Mouse (Mus musculus) left cerebral cortex, postnatal 14 days (tissue): ENCODE measurements around the gene Mtrex. TPM values are rescaled to one million over a fixed set of nuclear protein-coding genes. Genes with fewer than 3 reads are reported as not detected.
A peak's percentile ranks its signal among the peaks of the same experiment; 100 is the strongest.

ENCODE experiments used
- DNase-seq, 2 experiments: peaks; one replicate each; pipeline ENCODE4 v3.0.0; 2021 to 2022; ENCODE audit warnings: low spot score in 2 of 2, mixed read lengths in 1 of 2
- intact Hi-C: fragments of 180-260 bp; cut with DNase I; formaldehyde crosslinking; loops from one replicate; pipeline ENCODE4 v1.15.1; 2025
- long read RNA-seq, 2 experiments: library from polyadenylated mRNA; stranded (forward); transcript quantifications; one replicate each; pipeline ENCODE4 v2.0.0; 2021
- total RNA-seq, 2 experiments: library from RNA; stranded (reverse); gene quantifications; 2 replicates each; pipeline ENCODE4 v1.2.3; 2021

Mtrex gene
- 10 to 100 TPM; 40.6 to 41.6 TPM for total RNA-seq
- long read RNA-seq, experiment 1, transcript Mtrex-201 (27 exons, 3,689 nt) = major isoform, 40 of 44 reads
- long read RNA-seq, experiment 1, partial matches to known transcripts = 4 of 44 reads
- long read RNA-seq, experiment 1, other reads (novel, unspliced or antisense) = 0 of 44 reads
- long read RNA-seq, experiment 2, transcript Mtrex-201 (27 exons, 3,689 nt) = major isoform, 25 of 30 reads
- long read RNA-seq, experiment 2, partial matches to known transcripts = 3 of 30 reads
- long read RNA-seq, experiment 2, other reads (novel, unspliced or antisense) = 2 of 30 reads

DNA sequence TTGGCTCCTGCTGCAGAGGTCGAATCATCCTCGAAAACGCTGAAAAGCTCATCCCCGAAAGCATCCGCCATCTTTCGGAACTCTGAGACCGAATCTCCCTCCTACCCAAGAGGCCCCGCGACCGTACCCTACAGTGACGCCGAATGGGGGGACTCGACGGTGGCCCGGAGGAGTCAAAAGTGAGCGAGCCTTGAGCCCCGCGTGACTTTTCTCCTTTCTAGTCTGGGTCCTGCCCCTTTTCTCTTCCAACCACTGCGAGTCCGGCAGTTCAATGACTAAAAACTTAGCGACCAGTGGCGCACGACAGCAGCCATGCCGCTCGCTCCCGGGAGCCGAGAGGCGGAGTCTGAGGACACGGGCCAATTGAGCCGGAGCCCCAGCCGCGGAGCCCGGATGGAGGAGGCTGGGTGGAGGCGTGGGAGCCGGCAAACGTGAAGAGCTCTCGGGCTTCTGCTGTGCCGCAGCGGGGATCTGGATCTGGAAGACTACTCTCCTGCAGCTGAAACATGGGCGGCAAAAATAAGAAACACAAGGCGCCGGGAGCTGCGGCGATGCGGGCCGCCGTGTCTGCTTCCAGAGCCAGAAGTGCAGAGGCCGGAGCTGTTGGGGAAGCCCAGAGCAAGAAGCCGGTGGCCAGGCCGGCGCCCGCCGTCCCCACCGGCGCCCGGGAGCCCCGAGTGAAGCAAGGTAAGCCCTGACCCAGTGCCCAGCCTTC lies at the start of gene Mtrex, which contains the start of gene Dhx29:
Gene Mtrex (minus strand): TSS at position 112 of the 715 bp plus-strand sequence.
Gene Dhx29 (plus strand): TSS at position 168 of the 715 bp plus-strand sequence.
- DNase-seq = peak; percentile 99
- intact Hi-C loops = loop anchor here (10.0 kb wide), 1 partner anchor 107 kb away; the partner anchor contains the start of gene Cdc20b

DNA sequence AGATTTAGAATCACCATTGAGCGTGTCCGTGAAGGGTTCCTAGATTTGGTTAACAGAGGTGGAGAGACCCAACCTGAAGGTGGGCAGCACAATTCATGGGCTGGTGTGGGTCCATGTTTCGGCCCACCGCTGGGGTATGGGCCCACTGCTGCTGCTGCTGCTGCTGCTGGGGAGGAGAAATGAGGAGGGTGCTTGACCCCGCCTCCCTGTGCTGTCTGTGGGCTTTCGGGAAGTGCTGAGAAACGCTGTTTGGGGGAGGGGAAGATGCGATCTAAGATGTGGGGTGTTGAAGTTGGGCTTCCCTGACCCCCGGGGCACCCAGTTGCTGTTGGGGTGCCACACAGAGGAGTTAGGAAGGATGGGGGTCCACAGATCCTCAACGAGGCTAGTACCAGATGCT lies 49.5 kb upstream of the Mtrex start:
- intact Hi-C loops = no loop called here
- DNase-seq = no peak

DNA sequence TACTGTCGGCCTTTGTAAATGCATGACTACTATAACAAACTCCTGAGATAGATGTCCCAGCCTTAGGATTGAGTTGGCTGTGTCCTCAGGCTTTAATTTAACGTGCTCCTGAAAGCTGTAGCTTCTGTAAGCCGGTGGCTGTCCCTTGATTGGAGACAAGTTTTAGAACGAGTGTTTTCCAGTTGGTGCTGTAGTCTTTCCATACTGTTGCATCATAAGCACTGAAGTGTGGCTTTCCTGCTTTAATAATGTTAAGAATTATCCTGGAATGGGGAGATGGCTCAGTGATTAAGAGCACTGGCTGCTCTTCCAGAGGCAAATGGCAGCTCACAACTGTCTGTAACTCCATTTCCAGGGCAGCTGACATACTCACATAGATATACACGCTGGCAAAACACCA lies 40.1 kb upstream of the Mtrex start:
- intact Hi-C loops = no loop called here
- no peak for DNase-seq

DNA sequence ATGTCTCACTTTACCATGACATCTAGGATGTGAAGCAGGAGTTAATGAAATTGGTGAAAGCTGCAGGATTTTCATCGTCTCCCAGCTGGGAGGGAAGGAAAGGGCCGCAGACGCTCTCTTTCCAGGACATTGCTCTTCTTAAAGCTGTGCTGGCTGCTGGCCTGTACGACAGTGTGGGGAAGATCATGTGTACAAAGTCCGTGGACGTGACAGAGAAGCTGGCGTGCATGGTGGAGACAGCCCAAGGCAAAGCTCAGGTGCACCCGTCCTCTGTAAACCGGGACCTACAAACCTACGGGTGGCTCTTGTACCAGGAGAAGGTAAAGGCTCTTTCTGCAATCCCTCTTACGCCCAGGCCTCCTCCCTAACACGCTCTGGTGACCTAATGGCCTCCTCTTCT lies 37.2 kb upstream of the Mtrex start:
- intact Hi-C loops = no loop called here
- DNase-seq = no peak

DNA sequence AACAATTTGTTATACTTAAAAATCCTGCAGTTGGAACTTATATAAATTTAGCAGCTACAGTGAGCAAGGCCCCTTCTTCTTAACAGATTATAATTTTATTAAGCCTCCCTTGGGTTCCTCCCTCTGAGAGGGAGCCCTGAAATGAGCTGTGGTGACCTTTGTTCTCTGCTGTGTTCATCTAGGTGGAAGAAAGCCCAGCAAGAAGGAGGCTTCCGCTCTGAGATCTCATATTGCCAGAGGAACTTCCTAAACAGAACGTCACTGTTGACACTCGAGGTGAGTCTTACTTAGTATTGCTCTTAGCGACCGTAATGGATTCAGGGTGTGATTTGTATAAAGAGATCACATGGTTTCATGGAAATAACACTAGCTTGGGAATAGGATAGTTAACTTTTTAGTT lies 35.9 kb upstream of the Mtrex start:
- DNase-seq = no peak
- intact Hi-C loops = no loop called here

DNA sequence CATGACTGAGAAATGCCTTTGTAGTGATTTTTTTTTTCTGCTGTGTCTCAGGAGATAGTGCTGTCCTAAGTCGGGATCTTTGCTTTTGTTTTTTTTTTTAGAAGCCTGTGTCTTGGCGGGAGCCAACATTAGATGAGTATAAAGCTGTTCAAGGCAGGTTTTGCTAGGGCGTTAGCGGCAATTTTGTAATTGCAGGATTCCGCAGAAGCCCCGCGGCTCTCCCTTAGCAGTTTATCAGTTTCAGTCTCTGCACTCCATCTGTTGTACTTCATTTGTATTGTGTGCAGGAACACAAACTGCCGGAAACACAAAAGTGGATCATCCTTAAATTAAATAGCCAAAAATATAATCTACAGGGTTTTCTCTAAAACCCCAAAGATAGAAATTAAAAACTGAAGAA lies 26.9 kb upstream of the Mtrex start:
- peak in 1 of 2 experiments; percentile 16 for DNase-seq
- intact Hi-C loops = no loop called here

DNA sequence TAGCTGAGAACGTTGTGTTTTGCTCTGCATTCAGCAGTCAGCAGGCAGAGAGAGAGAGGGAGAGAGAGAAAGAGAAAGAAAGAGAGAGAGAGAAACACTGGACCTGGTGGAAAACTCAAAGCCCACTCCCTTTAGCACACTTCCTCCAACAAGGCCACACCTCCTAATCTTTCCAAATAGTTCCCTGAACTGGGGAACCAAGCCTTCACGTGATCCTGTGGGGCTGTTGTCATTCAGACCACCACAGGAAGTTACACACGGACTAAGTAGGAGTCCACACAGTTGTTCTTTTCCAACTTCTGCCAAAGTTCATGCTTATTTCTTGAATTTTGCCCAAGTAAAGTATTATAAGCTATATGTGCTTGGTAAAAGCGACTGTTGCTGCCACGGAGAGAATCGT lies 18.7 kb upstream of the Mtrex start:
- DNase-seq = no peak
- intact Hi-C loops = no loop called here

DNA sequence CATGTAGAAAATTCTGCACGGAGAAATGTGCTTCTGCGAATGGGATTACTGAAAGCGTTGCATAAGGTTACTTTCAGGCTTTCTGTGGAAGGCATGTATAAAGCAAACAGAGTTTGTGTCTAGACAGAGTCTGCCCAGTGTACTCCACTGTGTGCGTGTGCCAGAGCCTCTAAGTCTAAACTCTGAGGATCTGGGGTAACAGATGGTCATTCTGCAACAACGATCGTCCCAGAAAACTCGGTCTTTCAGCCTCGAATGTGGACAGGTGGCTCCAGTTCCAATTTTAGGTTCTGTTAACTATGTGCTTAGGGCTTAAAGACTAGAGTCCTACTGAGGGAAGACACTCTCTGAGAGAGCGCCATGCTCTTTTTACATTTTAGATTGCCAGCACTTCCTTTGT lies 18.1 kb upstream of the Mtrex start:
- intact Hi-C loops = no loop called here
- peak; percentile 19 to 38 for DNase-seq

DNA sequence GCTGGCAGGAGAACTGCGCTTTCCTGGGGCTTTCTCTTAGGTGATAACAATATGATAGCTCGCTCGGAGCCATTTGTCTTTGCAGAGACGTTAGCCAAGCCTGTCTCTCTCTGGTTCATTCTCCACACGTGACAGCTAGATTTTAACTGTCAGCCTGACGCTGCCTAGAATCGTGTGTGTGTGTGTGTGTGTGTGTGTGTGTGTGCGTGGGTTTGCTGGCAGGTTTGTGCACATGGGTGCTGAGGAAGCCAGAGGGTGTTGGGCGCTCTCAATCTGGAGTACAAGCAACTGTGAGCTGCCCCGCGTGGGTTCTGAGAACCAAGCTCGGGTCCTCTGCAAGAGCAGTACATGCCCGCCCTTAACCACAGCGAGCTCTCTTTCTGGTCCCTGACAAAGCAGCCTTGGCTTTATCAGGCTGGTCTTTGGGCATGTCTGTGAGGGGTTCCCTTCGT lies 14.7 kb upstream of the Mtrex start:
- DNase-seq = peak; percentile 26 to 56
- intact Hi-C loops = no loop called here

DNA sequence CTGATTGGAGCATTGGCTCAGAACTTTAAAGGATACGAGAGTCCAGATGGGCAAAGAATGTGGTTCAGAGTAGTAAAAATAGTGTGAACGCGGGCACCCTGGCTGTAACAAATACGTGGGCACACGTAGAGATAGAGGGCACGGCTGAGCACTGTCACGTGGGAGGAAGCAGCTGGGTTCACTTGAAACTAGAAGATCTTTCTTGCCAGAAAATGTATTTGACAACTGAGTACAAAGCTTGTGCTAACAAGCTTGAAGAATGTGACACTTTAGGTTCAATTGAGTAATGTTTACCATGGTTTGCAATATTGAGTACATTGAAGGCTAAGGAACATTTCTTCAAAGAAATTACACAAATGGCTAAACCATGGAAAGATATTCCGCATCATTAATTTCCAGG lies 10.9 kb upstream of the Mtrex start:
- DNase-seq = no peak
- intact Hi-C loops = no loop called here

DNA sequence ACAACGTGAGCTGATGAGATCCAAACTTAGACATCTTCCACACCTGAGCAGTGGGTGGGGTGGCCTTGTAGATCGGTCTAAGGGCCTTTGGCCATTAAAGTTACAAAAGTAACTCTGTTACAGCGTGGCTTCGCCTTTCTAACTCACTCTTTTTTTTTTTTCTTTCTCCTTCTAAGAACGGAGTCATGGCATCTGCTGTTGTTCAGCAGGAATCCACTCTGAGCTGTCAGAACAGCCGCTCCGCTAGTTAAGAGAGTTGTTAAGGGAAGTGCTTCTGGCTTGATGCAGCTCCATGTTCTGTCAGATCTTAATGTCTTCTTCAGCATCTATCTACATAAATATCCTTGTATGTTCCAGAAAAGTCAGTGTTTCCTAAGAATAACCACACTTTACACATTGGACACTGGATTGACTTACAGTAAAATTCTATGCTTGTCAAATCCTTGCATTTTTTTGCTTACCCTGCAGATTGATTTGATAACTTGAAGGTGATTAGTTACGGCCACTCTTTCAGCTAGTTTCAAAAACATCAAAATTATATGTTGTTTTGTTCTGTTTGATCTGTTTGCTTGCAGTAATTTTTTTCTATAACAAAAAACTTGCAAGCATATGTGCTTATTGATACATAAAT lies 955 bp upstream of the Mtrex start:
- no peak for DNase-seq
- intact Hi-C loops = loop anchor here (10.0 kb wide), 1 partner anchor 107 kb away; the partner anchor contains the start of gene Cdc20b

DNA sequence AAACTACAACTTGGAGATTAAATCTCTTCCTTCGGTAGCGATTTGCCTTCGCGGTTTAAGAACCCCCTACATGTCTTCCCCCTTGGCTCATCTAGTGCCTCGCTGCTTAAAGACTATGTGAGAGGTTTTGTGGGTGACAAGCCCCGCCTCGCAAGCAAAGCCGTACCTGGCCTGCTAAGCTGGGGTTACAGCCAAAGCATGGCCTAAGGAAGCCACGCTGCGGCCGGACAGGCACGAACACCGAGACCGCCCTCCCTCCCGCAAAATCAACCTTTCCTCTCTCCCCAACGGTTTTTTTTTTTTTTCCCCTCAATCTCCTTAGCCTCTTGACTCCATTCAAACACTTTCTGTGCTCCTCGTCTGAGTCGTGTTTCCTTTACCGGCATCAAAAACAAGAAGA lies 402 bp downstream of the Mtrex start:
- intact Hi-C loops = loop anchor here (10.0 kb wide), 1 partner anchor 108 kb away; the partner anchor contains the start of gene Cdc20b
- no peak for DNase-seq

DNA sequence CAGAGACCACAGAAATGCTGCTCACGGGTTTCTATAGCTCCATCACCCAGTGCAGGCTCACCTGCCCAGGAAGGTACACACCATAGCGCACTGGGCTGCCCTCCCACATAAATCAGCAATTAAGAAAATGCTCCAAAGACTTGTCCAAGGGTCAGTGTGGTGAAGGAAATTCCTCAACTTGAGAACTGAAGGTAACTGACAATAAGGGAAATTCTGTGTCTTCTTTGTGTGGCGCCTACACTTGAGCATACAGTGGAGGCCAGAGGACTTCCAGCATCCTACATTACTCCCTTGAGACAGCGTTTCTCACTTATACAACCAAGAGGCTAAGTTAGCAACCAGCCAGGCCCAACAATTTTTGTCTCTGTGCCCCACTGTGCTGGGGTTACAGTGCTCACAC lies 1.2 kb downstream of the Mtrex start:
- intact Hi-C loops = loop anchor here (10.0 kb wide), 1 partner anchor 109 kb away; the partner anchor contains the start of gene Cdc20b
- DNase-seq = no peak

DNA sequence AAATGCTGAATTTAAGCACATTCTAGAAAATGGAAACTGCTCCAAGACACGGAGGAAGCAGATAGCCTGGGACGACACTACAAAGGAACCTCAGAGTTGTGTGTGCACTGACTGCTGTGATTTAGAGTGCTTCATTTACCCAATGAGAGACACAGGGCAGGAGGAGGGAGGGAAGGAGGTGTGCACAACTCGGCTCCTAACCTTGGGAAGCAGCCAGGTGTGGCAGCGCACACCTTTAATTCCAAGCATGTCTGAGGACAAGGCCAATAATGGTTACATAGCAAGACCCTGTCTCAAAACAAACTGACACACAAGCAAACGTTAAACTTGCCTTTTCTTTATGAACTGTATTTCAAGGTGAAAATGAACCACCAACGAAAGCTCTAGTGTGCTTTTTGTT lies 1.9 kb downstream of the Mtrex start:
- DNase-seq = no peak
- intact Hi-C loops = loop anchor here (10.0 kb wide), 1 partner anchor 110 kb away; the partner anchor contains the start of gene Cdc20b

DNA sequence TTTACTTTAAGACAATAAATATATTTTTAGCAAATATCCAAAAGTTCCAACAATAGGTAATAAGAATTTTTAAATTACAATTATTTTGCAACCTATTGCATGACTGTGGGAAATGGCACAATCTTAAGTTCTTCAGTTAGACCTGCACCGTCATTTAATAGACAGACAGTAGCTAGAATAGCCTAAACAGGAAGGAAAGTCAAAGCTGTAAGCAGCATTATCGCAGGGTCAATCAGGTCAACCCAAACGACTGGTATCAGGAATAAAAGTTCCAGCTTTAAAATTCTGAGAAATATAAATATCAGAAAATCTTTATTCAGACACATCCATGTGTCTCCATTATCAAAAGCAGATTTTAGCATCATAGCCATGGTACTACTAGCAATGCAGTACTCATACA lies 6.3 kb downstream of the Mtrex start:
- intact Hi-C loops = loop anchor here (10.0 kb wide), 1 partner anchor 114 kb away; the partner anchor contains the start of gene Cdc20b
- no peak for DNase-seq

DNA sequence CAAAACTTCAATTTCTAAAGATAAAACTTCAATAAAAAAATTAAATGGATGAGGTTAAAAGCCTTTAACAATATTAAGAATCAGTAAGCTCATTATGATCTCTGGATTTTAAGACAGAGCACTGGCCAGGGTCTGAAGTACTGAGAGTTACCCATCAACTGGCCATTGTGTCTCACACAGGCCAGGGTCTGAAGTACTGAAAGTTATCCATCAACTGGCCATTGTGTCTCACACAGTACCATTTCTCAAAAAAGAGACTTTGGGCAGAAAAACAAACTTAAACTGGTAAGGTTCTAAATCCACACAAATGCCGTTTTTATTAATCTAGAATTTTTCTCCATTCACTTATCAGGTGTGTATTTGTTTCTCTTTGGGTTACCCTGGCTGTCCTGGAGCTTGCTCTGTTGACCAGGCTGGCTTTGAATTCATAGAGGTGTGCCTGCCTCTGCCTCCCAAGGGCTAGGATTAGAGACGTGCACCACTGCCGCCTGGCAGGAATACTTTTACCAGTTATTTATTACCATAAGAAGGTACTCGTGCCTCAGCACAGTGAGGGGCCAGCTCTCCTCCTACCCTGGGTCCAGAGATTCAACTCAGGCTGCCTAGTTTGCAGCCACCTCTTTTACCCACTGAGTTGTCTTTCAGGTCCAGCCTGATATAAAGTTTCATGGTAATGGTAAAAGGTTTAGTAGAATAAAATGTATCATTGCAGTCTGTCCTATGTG lies 7.9 kb downstream of the Mtrex start:
- intact Hi-C loops = no loop called here
- no peak for DNase-seq

DNA sequence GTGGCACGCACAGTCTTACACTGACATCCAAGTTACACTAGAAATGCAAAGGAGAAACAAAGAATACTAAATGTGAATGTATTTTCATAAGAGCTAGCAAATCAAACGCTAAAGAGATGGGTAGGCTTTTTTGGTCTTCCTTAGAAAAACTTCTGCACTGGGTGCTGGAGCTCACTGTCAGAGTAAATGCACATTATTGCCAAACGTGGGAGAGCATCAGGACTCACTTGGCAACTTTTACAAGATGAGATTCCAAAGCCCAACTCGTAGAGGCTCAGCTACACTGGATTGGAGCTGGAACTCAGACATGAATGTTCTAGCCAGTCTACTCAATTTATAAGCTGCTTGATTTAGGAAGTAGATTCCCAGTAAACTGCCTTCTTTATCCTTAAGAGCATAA lies 16.8 kb downstream of the Mtrex start:
- intact Hi-C loops = no loop called here
- no peak for DNase-seq

DNA sequence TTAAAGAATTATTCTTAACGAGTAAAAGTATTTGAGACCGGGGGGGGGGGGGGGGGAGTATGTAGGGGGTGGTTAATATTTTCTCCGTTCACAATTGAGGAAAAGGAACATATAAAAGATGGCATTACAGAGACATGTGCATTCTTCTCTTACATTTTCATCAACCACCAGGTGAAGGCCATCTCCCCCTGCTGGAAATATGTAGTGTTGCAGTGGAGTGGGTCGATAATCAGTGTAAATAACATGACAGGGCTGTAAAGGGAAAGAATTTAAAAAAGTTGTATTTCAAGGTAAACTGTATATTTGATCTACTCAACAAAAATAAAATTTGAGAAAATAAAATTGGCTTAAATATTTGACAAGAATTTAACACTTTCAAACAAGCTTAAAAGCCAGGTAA lies 17.5 kb downstream of the Mtrex start:
- intact Hi-C loops = loop anchor here (5.0 kb wide), 1 partner anchor 237 kb away; no protein-coding TSS in a partner anchor

DNA sequence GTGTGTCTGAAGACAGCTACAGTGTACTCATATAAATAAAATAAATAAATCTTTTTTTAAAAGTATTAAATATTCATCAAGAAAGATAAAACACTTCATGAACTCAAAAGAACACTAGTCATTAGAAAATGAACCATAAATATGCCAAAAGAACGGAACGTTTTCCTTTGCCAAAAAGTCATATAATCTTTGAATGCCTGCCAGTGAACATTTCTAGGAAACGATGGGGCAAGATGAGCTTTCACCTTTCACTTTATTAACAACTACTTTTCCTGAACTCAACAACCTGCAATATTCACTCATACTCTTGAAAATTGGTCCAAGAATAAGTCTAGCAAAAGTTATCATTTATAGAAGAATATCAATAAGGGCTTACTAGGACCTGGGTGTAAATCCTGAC lies 25.0 kb downstream of the Mtrex start:
- DNase-seq = no peak
- intact Hi-C loops = no loop called here

More for the DNA sequence above, 17.5 kb downstream of the Mtrex start:
- DNase-seq = peak; percentile 13 to 47
